In genomic region chr9:58199381-58200269, GRCm38 (mm10) we compare ENCODE assay signal across 9 mouse cellular contexts. TPM values are rescaled to one million over a fixed set of nuclear protein-coding genes. Genes with fewer than 3 reads are reported as not detected.
A peak's percentile ranks its signal among the peaks of the same experiment; 100 is the strongest.
DNase-seq lines count a peak whose midpoint lies in the region; ATAC-seq and TF ChIP-seq lines count a peak whose summit lies in the region.
"Had no signal": no experiment of that assay in that cellular context is flagged by ENCODE, and none has a peak within 500 bp of the region (broad histone marks: within the 10 kb centered on the region; RNA-seq: fewer than 3 reads in every experiment).

No protein-coding gene starts in this region.

- peak; percentile 60 for DNase-seq in intestine, embryonic 14.5 days (ENCODE audit: low spot score)
- DNase-seq in brain, embryonic 14.5 days (ENCODE audit: low read depth) = peak; percentile 67
- no peak for DNase-seq in layer of hippocampus, adult 9-11 months

- no peak overlapping the region for H3K27ac ChIP-seq in intestine, embryonic 14.5 days (ENCODE audit: low read depth)
- H3K27ac ChIP-seq in intestine, postnatal 0 days (ENCODE audit: low read depth, low read length) = no peak overlapping the region
- peak overlapping the region; percentile 98 for H3K27ac ChIP-seq in forebrain, embryonic 16.5 days (ENCODE audit: low read length)
- peak overlapping the region; percentile 88 for H3K27ac ChIP-seq in midbrain, embryonic 12.5 days (replicated peaks)
- H3K27ac ChIP-seq in liver, embryonic 12.5 days = no peak overlapping the region

- peaks cover 94% of the 10 kb centered on the region for H3K27me3 ChIP-seq in intestine, embryonic 14.5 days (replicated peaks; ENCODE audit: control insufficient read depth, insufficient read depth, low read length)
- H3K27me3 ChIP-seq in intestine, postnatal 0 days (replicated peaks; ENCODE audit: control insufficient read depth, insufficient read depth, low read length) = peaks cover 89% of the 10 kb centered on the region
- peaks cover 21% of the 10 kb centered on the region for H3K27me3 ChIP-seq in forebrain, embryonic 16.5 days (replicated peaks; ENCODE audit: control insufficient read depth, insufficient read depth, low read length)
- H3K27me3 ChIP-seq in midbrain, embryonic 12.5 days = peaks cover 99% of the 10 kb centered on the region
- H3K27me3 ChIP-seq in liver, embryonic 12.5 days (replicated peaks) = peaks cover 99% of the 10 kb centered on the region
- H3K27me3 ChIP-seq: Patski had no signal

- no peaks in the 10 kb centered on the region for H3K36me3 ChIP-seq in intestine, embryonic 14.5 days (ENCODE audit: control insufficient read depth, insufficient read depth, low read length)
- H3K36me3 ChIP-seq in intestine, postnatal 0 days (ENCODE audit: control insufficient read depth, insufficient read depth) = no peaks in the 10 kb centered on the region
- no peaks in the 10 kb centered on the region; the same call in 1 of the 2 replicates for H3K36me3 ChIP-seq in forebrain, embryonic 16.5 days (ENCODE audit: control insufficient read depth, insufficient read depth)
- H3K36me3 ChIP-seq in midbrain, embryonic 12.5 days = no peaks in the 10 kb centered on the region
- no peaks in the 10 kb centered on the region for H3K36me3 ChIP-seq in liver, embryonic 12.5 days

- TF ChIP-seq POLR2A in brain, embryonic 14.5 days (IDR thresholded peaks at IDR 0.05; ENCODE audit: borderline replicate concordance, extremely low read depth, insufficient read depth, insufficient read length, poor library complexity, severe bottlenecking) = no peak

- 2% methylated on average over 41 of the region's 41 CpGs for WGBS in intestine, embryonic 14.5 days
- WGBS in intestine, postnatal 0 days = 3% methylated on average over 41 of the region's 41 CpGs
- WGBS in forebrain, embryonic 16.5 days = 3% methylated on average over 41 of the region's 41 CpGs
- WGBS in midbrain, embryonic 12.5 days = under 1% methylated on average over 41 of the region's 41 CpGs
- 3% methylated on average over 41 of the region's 41 CpGs for WGBS in liver, embryonic 12.5 days (ENCODE audit: insufficient replicate concordance)

- H3K4me1 ChIP-seq in intestine, embryonic 14.5 days (replicated peaks; ENCODE audit: control insufficient read depth, insufficient read depth, low read length) = peaks cover 13% of the 10 kb centered on the region
- H3K4me1 ChIP-seq in intestine, postnatal 0 days (replicated peaks; ENCODE audit: control insufficient read depth, insufficient read depth, low read length) = no peaks in the 10 kb centered on the region
- peaks cover 71% of the 10 kb centered on the region for H3K4me1 ChIP-seq in forebrain, embryonic 16.5 days (replicated peaks; ENCODE audit: control insufficient read depth, insufficient read depth, low read length)
- H3K4me1 ChIP-seq in midbrain, embryonic 12.5 days = peaks cover 88% of the 10 kb centered on the region
- H3K4me1 ChIP-seq in liver, embryonic 12.5 days = peaks cover 16% of the 10 kb centered on the region

- TF ChIP-seq CTCF in intestine, postnatal 0 days (IDR thresholded peaks at IDR 0.05; ENCODE audit: low read depth) = no peak
- TF ChIP-seq CTCF in brain, embryonic 14.5 days (IDR thresholded peaks at IDR 0.05; ENCODE audit: borderline replicate concordance, extremely low read depth, insufficient read depth, insufficient read length) = no peak

- H3K9ac ChIP-seq in intestine, embryonic 14.5 days (ENCODE audit: low read length) = no peak overlapping the region
- no peak overlapping the region for H3K9ac ChIP-seq in intestine, postnatal 0 days (ENCODE audit: low read depth, low read length)
- H3K9ac ChIP-seq in forebrain, embryonic 16.5 days (replicated peaks; ENCODE audit: low read depth, low read length) = peak overlapping the region; percentile 76
- H3K9ac ChIP-seq in midbrain, embryonic 12.5 days (replicated peaks) = peak overlapping the region; percentile 64
- no peak overlapping the region for H3K9ac ChIP-seq in liver, embryonic 12.5 days

- no peak for ATAC-seq in intestine, embryonic 14.5 days (replicated peaks; ENCODE audit: low FRiP score, low TSS enrichment, low read depth)
- no peak for ATAC-seq in intestine, postnatal 0 days
- no peak for ATAC-seq in forebrain, embryonic 16.5 days
- no peak for ATAC-seq in midbrain, embryonic 12.5 days (ENCODE audit: low FRiP score, low read depth)
- no peak for ATAC-seq in megakaryocyte progenitor cell, adult 5-6 weeks (replicated peaks; ENCODE audit: poor library complexity)
- no peak for ATAC-seq in liver, embryonic 12.5 days
- ATAC-seq: Patski had no signal

- peak overlapping the region; percentile 24 for H3K4me2 ChIP-seq in intestine, embryonic 14.5 days (ENCODE audit: low read length)
- no peak overlapping the region for H3K4me2 ChIP-seq in intestine, postnatal 0 days (replicated peaks; ENCODE audit: low read depth)
- H3K4me2 ChIP-seq in forebrain, embryonic 16.5 days (ENCODE audit: low read length) = peak overlapping the region; percentile 81
- H3K4me2 ChIP-seq in midbrain, embryonic 12.5 days (replicated peaks) = peak overlapping the region; percentile 52
- H3K4me2 ChIP-seq in liver, embryonic 12.5 days = no peak overlapping the region

- H3K9me3 ChIP-seq in intestine, embryonic 14.5 days (ENCODE audit: control insufficient read depth, low read length) = no peaks in the 10 kb centered on the region
- H3K9me3 ChIP-seq in intestine, postnatal 0 days (ENCODE audit: control insufficient read depth) = no peaks in the 10 kb centered on the region
- no peaks in the 10 kb centered on the region for H3K9me3 ChIP-seq in forebrain, embryonic 16.5 days (ENCODE audit: control insufficient read depth, low read length)
- H3K9me3 ChIP-seq in midbrain, embryonic 12.5 days = no peaks in the 10 kb centered on the region
- H3K9me3 ChIP-seq in liver, embryonic 12.5 days (replicated peaks) = no peaks in the 10 kb centered on the region

- peak overlapping the region; percentile 10; the same call in 1 of the 2 replicates for H3K4me3 ChIP-seq in intestine, embryonic 14.5 days (ENCODE audit: low read depth, low read length)
- H3K4me3 ChIP-seq in intestine, postnatal 0 days (ENCODE audit: low read depth, low read length) = no peak overlapping the region
- peak overlapping the region; percentile 63 for H3K4me3 ChIP-seq in forebrain, embryonic 16.5 days (replicated peaks; ENCODE audit: low read length)
- peak overlapping the region; percentile 42 for H3K4me3 ChIP-seq in midbrain, embryonic 12.5 days
- no peak overlapping the region for H3K4me3 ChIP-seq in liver, embryonic 12.5 days

RNA-seq across cellular contexts. Expression of gene Islr, which starts 4.5 kb away (rescaled TPM):
- polyA plus RNA-seq in intestine, embryonic 14.5 days (2014; fragmentation: Nextera tagmentation; extraction: Ambion mirVana) = 65.5 and 71.3 TPM in 2 replicates
- 26.9 and 29.6 TPM in 2 replicates for polyA plus RNA-seq in intestine, postnatal 0 days (2015; fragmentation: Nextera tagmentation; extraction: Ambion mirVana)
- 57.7 and 67.1 TPM in 2 replicates for polyA plus RNA-seq in brain, embryonic 14.5 days (2012; rRNA removed)
- 16.8 and 25.5 TPM in 2 replicates for polyA plus RNA-seq in forebrain, embryonic 16.5 days (2015; fragmentation: Nextera tagmentation; extraction: Ambion mirVana)
- 25.1 and 42.6 TPM in 2 replicates for polyA plus RNA-seq in midbrain, embryonic 12.5 days (2016; fragmentation: Nextera tagmentation; extraction: Ambion mirVana)
- 0.07 TPM in 1 of 2 replicates, not detected in the other for total RNA-seq in megakaryocyte progenitor cell, adult 5-6 weeks (2015)
- 0.81 TPM in 1 of 2 replicates, not detected in the other for total RNA-seq in megakaryocyte progenitor cell, adult 5-6 weeks (2017)
- 4.9 and 5.9 TPM in 2 replicates for polyA plus RNA-seq in liver, embryonic 12.5 days (2016; fragmentation: Nextera tagmentation; extraction: Ambion mirVana)

RNA-seq across cellular contexts. Expression of gene Islr2, which starts 4.5 kb away (rescaled TPM):
- polyA plus RNA-seq in intestine, embryonic 14.5 days (2014; fragmentation: Nextera tagmentation; extraction: Ambion mirVana) = 1.7 and 1.8 TPM in 2 replicates
- 0.27 and 0.35 TPM in 2 replicates for polyA plus RNA-seq in intestine, postnatal 0 days (2015; fragmentation: Nextera tagmentation; extraction: Ambion mirVana)
- 364 and 418 TPM in 2 replicates for polyA plus RNA-seq in brain, embryonic 14.5 days (2012; rRNA removed)
- polyA plus RNA-seq in forebrain, embryonic 16.5 days (2015; fragmentation: Nextera tagmentation; extraction: Ambion mirVana) = 74.4 and 88.4 TPM in 2 replicates
- 27.0 and 27.8 TPM in 2 replicates for polyA plus RNA-seq in midbrain, embryonic 12.5 days (2016; fragmentation: Nextera tagmentation; extraction: Ambion mirVana)
- not detected in 2 replicates for total RNA-seq in megakaryocyte progenitor cell, adult 5-6 weeks (2015)
- total RNA-seq in megakaryocyte progenitor cell, adult 5-6 weeks (2017) = not detected in 2 replicates
- 0.07 TPM in 1 of 2 replicates, not detected in the other for polyA plus RNA-seq in liver, embryonic 12.5 days (2016; fragmentation: Nextera tagmentation; extraction: Ambion mirVana)

RNA-seq across cellular contexts. Expression of gene Pml, which starts 50.0 kb away (rescaled TPM):
- polyA plus RNA-seq in intestine, embryonic 14.5 days (2014; fragmentation: Nextera tagmentation; extraction: Ambion mirVana) = 16.9 and 17.7 TPM in 2 replicates
- polyA plus RNA-seq in intestine, postnatal 0 days (2015; fragmentation: Nextera tagmentation; extraction: Ambion mirVana) = 5.3 and 7.1 TPM in 2 replicates
- 6.8 and 7.1 TPM in 2 replicates for polyA plus RNA-seq in brain, embryonic 14.5 days (2012; rRNA removed)
- polyA plus RNA-seq in forebrain, embryonic 16.5 days (2015; fragmentation: Nextera tagmentation; extraction: Ambion mirVana) = 7.4 and 8.1 TPM in 2 replicates
- polyA plus RNA-seq in midbrain, embryonic 12.5 days (2016; fragmentation: Nextera tagmentation; extraction: Ambion mirVana) = 9.7 and 9.8 TPM in 2 replicates
- total RNA-seq in megakaryocyte progenitor cell, adult 5-6 weeks (2015) = 32.6 and 41.2 TPM in 2 replicates
- total RNA-seq in megakaryocyte progenitor cell, adult 5-6 weeks (2017) = 13.2 and 14.5 TPM in 2 replicates
- 24.4 and 26.5 TPM in 2 replicates for polyA plus RNA-seq in liver, embryonic 12.5 days (2016; fragmentation: Nextera tagmentation; extraction: Ambion mirVana)

RNA-seq across cellular contexts. Expression of gene Stoml1, which starts 53.3 kb away (rescaled TPM):
- polyA plus RNA-seq in intestine, embryonic 14.5 days (2014; fragmentation: Nextera tagmentation; extraction: Ambion mirVana) = 21.3 and 22.9 TPM in 2 replicates
- polyA plus RNA-seq in intestine, postnatal 0 days (2015; fragmentation: Nextera tagmentation; extraction: Ambion mirVana) = 15.0 and 15.9 TPM in 2 replicates
- polyA plus RNA-seq in brain, embryonic 14.5 days (2012; rRNA removed) = 123 and 145 TPM in 2 replicates
- polyA plus RNA-seq in forebrain, embryonic 16.5 days (2015; fragmentation: Nextera tagmentation; extraction: Ambion mirVana) = 104 and 120 TPM in 2 replicates
- polyA plus RNA-seq in midbrain, embryonic 12.5 days (2016; fragmentation: Nextera tagmentation; extraction: Ambion mirVana) = 64.1 and 65.2 TPM in 2 replicates
- 1.9 and 6.7 TPM in 2 replicates for total RNA-seq in megakaryocyte progenitor cell, adult 5-6 weeks (2015)
- total RNA-seq in megakaryocyte progenitor cell, adult 5-6 weeks (2017) = 7.3 and 7.9 TPM in 2 replicates
- polyA plus RNA-seq in liver, embryonic 12.5 days (2016; fragmentation: Nextera tagmentation; extraction: Ambion mirVana) = 6.5 and 6.6 TPM in 2 replicates

Comparison
In these comparisons a context has a peak if more than half of its experiments do, and no peak if none do; other contexts are left out.
1. H3K4me2 ChIP-seq: peak in intestine, embryonic 14.5 days (single experiment), forebrain, embryonic 16.5 days (single experiment) and midbrain, embryonic 12.5 days (single experiment); none in intestine, postnatal 0 days (single experiment) and liver, embryonic 12.5 days (single experiment).
2. H3K4me3 ChIP-seq: peak in intestine, embryonic 14.5 days (single experiment), forebrain, embryonic 16.5 days (single experiment) and midbrain, embryonic 12.5 days (single experiment); none in intestine, postnatal 0 days (single experiment) and liver, embryonic 12.5 days (single experiment).
3. H3K27ac ChIP-seq: peak in forebrain, embryonic 16.5 days (single experiment) and midbrain, embryonic 12.5 days (single experiment); none in intestine, embryonic 14.5 days (single experiment), intestine, postnatal 0 days (single experiment) and liver, embryonic 12.5 days (single experiment).
4. H3K9ac ChIP-seq: peak in forebrain, embryonic 16.5 days (single experiment) and midbrain, embryonic 12.5 days (single experiment); none in intestine, embryonic 14.5 days (single experiment), intestine, postnatal 0 days (single experiment) and liver, embryonic 12.5 days (single experiment).